Mouse (Mus musculus) retina, embryonic 14.5 days (tissue): ENCODE data around the gene Cd160.

Experiments used
- DNase-seq: peaks from one replicate; pipeline ENCODE4 v3.0.0-alpha.2; 2015; ENCODE audit warnings: low spot score

Cd160 gene

GRCm38 (mm10) chr3:96828984-96829383 is at the start of gene Cd160, which contains the start of gene Pdzk1:
TSS of gene Cd160 (minus strand) at chr3:96829351.
TSS of gene Pdzk1 (plus strand) at chr3:96829284.
- no peak for DNase-seq

- no peak for DNase-seq
These were observed 45.8 kb upstream of the Cd160 start for GRCm38 (mm10) chr3:96874808-96875571.

- DNase-seq: no peak
These were observed 43.4 kb upstream of the Cd160 start for GRCm38 (mm10) chr3:96872501-96872900.

- DNase-seq: no peak
These were observed 41.9 kb upstream of the Cd160 start for GRCm38 (mm10) chr3:96871070-96871469.

- no peak for DNase-seq
These were observed 41.1 kb upstream of the Cd160 start for GRCm38 (mm10) chr3:96870270-96870669.

- no peak for DNase-seq
These were observed 39.9 kb upstream of the Cd160 start for GRCm38 (mm10) chr3:96869091-96869490.

GRCm38 (mm10) chr3:96868566-96868965 is 39.4 kb upstream of the Cd160 start:
- no peak for DNase-seq

- no peak for DNase-seq
These were observed 38.7 kb upstream of the Cd160 start for GRCm38 (mm10) chr3:96867863-96868262.

- DNase-seq: no peak
These were observed 31.3 kb upstream of the Cd160 start for GRCm38 (mm10) chr3:96860498-96860897.

GRCm38 (mm10) chr3:96855833-96856232 is 26.7 kb upstream of the Cd160 start:
- DNase-seq: no peak

- DNase-seq: no peak
These were observed 25.2 kb upstream of the Cd160 start for GRCm38 (mm10) chr3:96854376-96854775.

GRCm38 (mm10) chr3:96852561-96852960 is 23.4 kb upstream of the Cd160 start:
- DNase-seq: no peak

GRCm38 (mm10) chr3:96849168-96849727 is 20.1 kb upstream of the Cd160 start:
- no peak for DNase-seq

GRCm38 (mm10) chr3:96848470-96848869 is 19.3 kb upstream of the Cd160 start:
- DNase-seq: no peak

GRCm38 (mm10) chr3:96847661-96848060 is 18.5 kb upstream of the Cd160 start:
- DNase-seq: no peak

GRCm38 (mm10) chr3:96846985-96847384 is 17.8 kb upstream of the Cd160 start:
- DNase-seq: no peak

- no peak for DNase-seq
These were observed 16.7 kb upstream of the Cd160 start for GRCm38 (mm10) chr3:96845806-96846205.

- no peak for DNase-seq
These were observed 16.0 kb upstream of the Cd160 start for GRCm38 (mm10) chr3:96845191-96845590.

- DNase-seq: no peak
These were observed 10.0 kb upstream of the Cd160 start for GRCm38 (mm10) chr3:96838996-96839645.

GRCm38 (mm10) chr3:96836414-96836813 is 7.3 kb upstream of the Cd160 start:
- no peak for DNase-seq

GRCm38 (mm10) chr3:96834587-96835348 is 5.6 kb upstream of the Cd160 start:
- no peak for DNase-seq

- DNase-seq: no peak
These were observed 3.8 kb upstream of the Cd160 start for GRCm38 (mm10) chr3:96832930-96833329.
